Mouse (Mus musculus): ENCODE measurements around the gene Gm20388.

Gm20388 gene

DNA sequence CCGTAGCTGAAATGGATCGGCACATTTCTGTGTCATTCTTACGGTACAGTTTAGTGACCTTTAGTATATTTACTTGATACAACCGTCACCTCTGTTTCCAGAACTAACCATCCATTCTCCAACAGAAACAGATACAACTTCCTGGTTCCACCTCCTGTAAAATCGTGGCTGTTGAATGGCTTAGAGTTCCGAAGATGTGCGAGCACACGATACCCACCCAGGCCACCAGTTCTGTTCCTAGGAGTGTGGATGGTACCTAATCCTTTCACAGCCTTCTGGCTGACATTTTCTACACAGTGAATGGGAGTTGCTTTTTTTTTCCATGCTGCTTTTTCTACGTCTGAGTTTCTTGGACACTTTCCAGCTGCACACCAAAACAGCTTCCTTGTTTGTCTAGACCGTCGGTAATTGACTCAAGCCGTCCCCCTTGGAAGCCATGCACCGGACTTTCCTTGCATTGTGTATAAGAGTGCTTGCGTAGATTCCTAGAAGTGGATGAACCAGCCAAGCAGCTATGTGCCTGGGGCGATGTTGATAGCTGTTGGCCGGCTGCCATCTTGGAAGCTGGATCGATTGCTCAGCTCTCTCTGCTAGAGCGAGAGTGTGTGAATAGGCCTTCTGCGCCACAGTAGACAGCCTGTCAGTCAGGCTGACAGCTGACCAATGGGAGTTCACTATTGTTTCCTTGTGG, 2533.6 kb downstream of the Gm20388 start:
- peak; percentile 84 for DNase-seq

DNA sequence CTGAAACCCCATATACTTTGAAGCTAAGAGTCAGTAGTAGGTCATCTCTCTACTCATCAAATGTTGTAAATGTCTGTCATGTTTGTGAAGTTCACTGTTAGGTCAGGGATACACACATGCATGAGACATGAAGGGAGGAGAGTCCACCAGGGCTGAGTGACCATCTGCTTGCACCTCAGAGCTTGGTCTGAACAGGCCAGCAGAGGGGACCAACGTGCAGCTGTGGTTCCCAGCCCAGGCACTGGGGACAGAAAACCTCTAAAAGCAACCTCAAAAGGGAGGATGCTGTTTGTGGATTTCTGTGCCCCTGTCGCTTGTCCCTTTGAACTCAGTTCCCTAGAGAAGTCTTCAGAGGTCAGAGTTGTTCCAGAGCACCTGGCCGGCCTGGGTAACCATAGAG, 2534.6 kb downstream of the Gm20388 start:
- no peak for DNase-seq

DNA sequence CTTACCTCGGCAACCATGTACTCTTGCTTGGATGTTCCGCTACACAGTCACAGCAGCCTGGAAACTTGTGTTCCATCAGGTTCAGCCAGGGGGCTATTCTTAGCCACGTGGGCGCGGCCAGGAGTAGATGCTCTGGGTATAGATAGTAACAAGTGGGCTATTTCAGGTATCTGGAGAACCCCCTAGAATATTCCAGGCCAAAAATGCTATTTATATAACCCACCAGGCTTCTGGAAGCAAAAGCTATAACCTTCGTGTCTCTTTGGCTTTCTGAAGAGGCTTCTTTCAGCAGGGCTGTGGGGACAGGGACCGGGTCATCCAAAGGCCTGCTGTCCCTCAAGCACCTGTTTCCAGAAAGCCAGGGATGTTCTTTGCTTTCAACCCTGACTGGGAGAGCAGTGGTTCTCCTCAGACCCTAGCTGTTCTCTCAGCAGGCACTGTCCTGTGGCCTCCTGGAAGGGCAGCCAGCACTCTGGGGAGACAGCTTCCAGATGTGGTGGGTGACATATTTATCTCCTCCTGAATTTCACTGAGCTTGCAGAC, 2540.6 kb downstream of the Gm20388 start:
- DNase-seq, result no peak

DNA sequence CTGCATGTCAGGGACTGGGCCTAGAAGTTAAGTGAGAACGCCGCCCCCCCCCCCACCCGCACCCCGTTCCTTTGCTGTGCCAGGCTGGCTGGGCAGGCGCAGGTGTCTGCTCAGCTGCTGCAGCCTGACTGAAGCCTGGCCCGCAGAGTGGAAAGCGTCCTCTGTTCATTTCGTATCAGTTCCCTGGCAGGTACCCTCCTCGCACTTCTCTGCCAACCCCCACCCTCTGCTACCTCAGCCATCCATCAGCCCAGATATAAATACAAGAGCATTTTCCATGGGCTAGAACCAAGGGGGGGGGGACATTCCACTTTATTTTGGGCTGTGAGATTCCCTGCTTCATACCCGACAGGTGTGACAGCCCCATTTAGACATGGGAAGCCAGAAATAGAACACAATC, 2541.5 kb downstream of the Gm20388 start:
- no peak for DNase-seq

DNA sequence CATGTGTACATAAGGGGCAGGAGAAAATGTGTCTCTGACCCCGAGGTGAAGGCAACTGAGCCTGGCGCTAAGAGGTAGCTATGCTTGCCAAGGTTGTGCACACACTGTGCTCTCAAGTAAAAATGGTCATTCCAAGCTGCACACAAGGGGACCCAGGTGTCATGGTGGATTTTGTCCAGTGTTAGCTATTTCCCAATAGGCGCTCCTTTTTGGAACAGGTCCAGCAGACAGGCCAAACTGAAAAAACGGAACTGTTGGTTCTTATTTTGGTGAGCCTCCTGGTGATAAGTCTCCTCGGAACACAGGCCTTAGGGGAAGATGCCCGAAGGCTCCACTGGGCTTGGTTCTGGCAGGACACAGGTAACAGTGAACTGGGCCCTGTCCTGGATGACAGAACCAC, 2543.8 kb downstream of the Gm20388 start:
- DNase-seq, result no peak

DNA sequence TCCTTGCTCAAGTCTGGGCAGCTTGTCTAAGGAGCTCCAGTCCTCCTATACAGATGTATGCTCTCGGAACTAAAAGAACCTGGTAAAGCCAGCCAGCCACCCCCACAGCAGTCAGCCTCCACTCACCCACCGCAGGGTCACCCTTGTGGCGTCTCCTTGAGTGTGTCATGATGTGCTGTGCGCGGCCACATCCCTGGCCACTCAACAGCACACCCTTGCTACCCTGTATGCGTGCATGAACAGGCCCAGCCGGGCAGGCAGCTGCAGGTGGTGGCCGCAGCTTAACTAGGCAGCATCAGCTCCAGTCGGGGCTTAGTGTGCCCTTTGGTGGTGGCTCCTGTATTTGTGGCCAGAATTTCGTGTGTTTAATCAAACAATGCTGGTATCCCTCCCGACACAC, 2546.5 kb downstream of the Gm20388 start:
- DNase-seq, result no peak

DNA sequence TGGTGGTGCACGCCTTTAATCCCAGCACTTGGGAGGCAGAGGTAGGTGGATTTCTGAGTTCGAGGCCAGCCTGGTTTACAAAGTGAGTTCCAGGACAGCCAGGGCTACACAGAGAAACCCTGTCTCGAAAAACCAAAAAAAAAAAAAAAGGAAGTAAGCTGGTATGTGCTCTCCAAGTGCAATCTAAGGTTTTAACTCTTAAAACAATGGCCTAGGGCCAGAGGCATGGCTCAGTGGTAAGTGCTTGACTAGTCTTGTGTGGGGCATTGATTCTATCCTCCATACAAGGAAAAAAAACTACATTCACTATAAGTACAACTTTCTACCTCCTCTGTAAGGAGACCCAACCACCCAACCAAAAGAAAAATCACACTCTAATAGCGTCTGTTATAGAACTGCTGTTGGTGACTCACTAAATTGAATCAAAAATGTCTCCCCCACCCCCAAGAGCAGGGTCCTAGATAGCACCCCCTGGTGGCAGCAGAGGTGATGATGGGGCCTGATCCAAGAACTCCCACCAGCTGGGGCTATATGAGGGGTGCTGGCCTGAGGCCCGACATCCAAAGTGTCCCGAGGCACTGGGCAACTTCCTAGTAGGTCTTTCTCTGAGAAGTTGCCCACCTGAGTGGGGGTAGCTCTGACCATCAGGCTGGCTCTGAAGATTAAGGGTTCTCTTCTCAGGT, 2548.7 kb downstream of the Gm20388 start:
- no peak for DNase-seq

DNA sequence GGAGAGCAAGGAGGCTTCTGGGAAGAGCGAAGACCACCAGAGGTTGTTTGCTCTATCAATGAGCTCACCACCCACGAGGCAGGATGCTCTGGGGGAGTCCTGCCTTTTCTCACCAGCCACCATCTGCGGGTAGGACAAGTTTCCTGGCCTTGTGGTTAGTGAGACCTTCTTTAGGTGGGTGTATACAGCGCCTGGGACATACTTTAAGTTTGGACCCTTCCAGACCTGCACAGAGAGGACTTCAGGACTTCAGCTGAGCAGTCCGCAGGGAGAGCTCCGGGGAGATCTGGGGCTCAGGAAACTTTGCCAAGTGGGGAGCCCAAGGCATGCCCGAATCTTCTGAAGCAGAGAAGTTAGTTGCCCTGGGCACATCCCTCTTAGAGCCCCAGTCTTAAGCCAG, 2549.3 kb downstream of the Gm20388 start:
- DNase-seq, result no peak

DNA sequence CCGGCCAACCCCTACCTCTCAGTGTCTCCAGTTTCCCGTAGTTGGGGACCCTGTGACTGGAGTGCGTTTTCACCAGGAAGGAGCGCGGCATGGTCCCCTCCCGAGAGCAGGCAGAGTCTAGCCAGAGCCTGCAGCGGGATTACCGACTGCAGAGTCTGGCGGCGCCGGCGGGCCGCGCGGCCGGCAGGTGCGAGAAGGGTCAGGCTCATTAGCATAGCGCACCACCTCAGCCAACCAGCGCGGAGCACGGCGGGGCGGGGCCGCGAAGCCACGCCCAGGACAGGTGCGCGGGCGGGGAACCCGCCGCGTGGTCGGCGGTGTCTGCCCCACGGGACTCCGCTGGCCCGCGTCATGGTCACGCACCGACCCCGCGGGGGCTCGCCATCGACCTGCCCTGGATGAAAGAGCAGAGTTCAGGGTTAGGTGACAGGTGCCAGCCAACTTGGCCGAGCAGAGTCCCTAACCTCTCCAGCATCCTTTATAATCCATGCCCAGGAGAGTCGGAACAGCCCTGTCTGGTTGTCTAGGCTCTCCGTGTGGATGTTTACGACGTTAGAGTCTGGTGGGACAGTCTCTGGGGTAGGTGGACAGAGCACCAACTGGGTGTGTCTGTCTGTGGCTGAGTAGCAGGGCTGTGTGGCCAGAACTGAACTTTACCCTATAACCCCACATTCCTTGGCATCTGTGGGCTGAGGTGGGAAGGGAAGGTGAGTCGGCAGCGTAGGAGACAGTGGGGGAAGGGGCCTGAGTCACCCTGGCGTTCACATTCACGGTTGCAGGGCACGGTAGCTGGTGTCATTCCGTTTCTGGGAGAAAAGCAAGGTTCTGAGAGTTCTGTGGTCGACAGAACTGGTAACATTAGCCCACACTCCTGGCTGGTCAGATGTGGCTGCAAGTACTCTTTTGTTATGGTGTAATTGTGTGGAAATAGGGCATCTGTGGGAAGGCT, 2550.2 kb downstream of the Gm20388 start, which contains the start of gene Snai3:
TSS of gene Snai3 (minus strand) at position 210 of the 949 bp plus-strand sequence.
- DNase-seq, result peak; percentile 71

DNA sequence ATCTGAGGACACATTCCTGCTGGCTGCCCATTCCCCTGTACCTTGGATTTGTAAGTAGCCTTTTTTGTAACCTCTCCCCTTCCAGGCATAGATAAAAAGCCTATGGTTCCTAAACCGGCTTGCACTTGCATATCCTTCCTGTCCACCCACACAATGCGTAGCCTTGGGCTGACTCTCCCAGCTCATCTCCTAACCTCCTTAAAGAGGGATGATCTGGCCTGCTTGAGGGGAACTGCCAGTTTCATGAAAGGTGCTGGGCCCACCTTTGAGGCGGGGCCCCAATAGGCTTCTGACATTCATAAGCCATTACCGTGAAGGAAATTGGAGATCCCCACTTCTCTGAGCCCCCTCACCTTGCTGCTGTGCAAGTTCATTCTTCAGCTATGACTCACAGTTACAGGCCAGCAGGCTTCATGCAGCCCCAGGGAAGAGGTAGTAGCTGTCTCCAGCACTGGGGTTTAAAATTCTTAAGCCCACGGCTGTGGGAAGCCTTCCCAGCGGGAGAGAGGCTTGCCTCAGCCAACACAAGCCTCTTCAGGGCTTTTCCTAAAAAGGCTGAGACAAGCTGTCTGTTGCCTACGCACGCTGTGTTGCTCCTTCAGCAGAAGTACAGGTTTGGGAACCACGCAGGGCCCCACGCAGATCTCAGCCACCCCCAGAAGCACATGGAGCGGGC, 2551.0 kb downstream of the Gm20388 start:
- DNase-seq, result no peak

DNA sequence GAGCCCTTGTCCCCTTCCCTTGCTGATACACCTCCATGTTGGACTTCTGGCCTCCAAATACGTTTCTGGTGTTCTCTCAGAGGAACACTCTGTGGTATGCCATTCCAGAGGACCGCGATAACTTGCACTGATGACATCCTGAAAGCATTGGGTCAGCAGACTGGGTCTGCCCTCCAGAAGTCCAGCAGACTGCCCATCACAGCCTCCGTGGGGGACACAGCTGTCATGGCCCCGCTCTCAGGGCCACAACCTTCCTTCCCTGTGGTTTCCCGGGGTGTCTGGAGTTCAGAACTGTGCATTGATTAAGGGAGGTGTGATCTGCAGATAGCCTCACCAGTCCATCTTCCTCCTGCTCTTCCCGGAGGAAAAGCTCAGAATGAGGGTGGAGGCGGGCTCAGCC, 2551.9 kb downstream of the Gm20388 start:
- no peak for DNase-seq

DNA sequence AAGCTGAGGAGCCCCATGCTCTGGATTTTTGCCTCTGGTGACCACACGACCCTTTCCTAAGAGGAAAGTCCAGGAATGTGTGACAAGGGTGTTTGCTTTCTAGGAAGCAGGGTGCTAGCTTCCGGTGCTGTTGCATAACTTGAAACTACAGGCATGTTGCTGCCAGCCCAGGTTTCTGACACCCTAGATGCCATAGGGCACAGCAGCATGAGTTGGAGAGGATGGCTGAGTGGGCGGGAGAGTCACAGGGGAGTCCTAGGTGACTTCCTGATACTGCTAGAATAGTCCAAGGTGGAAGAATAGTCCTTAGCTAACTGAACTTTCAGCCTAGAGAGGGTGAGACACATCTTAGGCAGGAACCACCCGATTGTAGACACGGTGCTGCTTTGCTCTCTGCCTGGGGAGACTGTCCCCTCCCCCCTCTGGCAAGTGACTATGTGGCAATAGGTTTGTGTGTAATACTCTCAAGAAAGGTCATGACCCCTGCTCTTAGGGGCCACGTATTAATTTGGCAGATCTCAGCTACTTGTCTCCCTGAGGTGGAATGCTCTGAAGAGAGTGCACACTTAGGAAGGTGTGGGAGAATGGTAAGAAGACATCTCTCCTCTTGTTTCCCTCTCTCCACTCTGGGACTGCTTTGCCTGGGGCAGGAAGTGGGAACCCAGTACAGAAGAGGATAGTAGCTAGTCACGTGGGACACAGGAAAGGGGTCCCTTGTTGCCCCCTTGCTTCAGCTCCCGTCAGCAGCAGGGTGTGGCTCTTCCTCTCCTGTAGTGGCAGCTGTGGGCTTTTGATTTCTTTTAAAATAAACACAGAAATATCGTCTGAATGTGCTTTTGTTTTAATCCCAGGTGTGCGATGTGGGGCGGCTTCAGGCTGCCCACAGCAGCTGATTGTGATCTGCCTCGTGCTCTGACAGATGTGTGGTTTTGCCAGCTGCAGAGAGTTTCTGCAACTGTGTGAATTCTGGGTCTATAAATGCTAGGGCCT, 2553.3 kb downstream of the Gm20388 start:
- no peak for DNase-seq

DNA sequence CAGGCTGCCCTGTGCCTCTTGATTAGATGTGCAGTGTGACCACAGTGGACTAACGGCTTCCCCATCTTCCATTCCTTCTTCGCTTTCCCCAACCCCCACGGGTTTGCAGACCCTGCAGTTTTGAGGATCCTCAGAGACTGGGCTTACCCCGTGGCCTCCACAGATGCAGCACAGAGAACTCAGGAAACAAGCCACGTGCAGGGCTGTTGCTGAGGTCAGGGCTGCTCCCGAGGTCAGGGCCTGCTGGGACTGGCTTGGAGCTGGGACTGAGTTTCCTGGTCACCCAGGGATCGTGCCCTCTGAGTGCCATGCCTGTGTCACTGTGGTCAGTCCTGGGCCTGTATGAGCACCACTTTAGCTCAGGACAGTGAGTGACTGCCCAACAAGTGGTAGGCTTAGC, 2554.3 kb downstream of the Gm20388 start:
- DNase-seq, result no peak

DNA sequence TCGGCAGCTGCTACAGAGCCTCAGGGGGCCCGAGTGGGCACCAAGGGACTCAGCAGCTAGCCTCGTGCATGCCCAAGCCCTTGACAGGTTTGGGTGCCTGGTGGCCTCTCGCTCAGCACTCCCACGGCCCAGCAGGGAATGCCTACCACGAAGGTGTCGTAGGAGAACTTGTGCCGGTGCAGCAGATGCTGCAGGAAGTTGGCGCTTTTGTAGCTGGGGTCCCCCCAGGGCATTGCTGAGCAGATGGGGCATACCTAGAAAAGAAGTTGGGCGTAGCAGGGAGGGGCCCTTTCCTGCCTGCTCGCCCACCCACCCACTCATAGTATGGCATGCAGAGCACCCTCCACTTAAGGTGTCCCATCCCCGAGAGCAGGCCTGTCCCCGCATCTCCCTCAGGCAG, 2557.2 kb downstream of the Gm20388 start:
- DNase-seq, result no peak

DNA sequence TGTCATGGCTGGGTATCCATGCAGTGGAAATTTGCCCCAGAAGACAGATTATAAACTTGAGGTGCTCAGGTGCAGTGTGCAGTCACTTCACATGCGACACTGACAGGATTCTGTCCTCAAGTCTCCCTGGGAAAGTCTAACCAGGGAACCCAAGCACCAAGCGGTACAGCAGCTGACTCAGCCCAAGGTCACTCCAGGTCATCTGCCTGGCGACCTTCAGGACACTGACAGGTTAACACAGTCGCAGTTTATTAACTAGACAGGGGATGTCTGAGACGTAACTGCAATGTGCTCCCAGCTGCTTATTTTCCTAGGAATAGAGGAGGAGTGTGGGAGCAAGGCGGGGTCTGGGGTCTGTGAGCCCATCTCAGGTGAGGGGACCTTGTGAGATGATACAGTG, 2558.8 kb downstream of the Gm20388 start:
- DNase-seq, result no peak

DNA sequence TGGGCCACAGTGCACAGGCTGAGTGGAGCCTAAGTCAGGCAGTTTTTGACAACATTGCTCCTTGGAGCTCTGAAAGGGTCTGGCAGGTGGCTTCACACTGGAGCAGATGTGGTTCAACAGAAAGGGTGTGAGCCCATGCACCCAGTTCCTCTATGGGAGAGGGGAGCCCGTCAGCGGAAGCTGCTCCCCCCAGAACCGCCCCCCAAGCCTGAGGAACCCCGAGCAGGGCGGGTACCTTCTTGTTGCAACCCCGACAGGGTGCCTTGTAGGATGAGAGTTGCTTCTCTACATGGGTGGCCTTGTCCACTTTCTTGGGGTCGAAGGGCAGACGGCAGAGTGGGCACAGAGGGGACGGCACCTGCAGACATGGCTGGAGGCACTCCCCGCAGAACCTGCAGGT, 2559.3 kb downstream of the Gm20388 start:
- no peak for DNase-seq

DNA sequence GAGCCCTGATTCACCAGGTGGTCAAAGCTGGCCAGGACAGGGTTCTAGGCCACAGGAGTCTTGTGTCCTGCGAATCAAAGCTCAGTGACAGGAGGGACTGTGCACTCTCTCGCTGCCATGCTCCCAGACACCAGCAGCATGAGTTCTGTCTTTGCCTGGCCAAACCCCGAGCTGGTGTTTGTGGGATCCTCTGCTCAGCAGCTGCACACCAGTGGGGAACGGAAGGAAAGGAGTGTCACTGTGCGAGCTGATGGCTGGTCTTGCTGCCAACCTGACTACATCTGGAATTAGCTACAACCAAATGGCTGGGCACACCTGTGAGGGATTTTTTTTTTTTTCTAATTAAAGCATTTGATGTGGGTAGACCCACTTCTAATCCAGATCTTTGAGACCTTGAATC, 2560.1 kb downstream of the Gm20388 start:
- no peak for DNase-seq

DNA sequence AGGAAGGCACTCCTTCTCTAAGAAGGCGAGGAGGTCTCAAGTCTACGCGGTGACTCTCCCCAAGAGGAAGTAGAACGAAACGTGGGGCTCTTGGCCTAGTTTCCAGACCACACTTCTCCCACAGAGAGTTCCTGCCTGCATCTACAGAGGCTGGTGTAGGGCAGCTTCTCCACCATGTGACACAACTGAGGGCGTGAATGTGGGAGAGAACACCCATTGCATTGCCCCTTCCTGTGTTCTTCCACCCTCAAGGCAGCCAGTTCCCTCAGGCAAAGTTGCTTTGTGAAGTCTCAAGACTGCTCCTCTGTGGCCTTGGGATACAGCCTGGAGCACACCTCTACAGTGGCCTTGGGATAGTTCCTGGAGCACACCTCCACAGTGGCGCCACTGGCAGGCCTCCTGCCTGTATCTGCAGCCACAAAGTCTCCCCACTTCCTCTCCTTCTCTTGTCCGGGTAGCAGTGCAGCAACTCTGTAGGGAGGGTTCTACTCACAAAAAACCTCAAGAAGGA, 2563.3 kb downstream of the Gm20388 start:
- no peak for DNase-seq

DNA sequence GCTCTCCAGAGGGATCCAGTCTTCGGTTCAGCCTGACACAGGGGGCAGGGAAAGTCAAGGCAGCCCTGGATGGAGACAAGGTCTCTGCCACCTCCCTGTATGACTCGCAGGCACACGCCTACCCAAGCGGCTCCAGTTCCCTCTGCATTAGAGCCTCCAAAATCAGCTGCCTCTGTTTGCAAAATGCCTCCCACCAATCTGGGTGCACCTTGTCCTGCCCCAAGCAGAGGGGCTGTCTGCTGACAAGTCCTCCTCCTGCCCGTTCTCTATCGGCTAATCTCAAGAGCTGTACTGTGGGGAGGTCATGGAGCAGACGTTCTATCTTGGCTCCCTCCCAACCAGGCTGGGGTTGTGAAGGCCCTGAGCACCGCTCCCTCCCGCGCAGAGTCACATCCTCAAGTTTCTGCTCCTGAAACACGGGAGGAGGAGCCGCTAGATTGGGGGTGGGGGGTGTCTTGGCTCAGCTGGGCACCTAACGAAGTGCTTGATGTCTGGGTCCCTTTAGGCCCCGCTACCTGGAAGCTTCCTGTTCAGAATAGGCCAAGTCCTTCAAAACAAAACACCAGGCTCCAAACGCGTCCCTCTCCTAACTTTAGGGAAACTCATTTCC, 2564.4 kb downstream of the Gm20388 start:
- DNase-seq, result peak; percentile 63

DNA sequence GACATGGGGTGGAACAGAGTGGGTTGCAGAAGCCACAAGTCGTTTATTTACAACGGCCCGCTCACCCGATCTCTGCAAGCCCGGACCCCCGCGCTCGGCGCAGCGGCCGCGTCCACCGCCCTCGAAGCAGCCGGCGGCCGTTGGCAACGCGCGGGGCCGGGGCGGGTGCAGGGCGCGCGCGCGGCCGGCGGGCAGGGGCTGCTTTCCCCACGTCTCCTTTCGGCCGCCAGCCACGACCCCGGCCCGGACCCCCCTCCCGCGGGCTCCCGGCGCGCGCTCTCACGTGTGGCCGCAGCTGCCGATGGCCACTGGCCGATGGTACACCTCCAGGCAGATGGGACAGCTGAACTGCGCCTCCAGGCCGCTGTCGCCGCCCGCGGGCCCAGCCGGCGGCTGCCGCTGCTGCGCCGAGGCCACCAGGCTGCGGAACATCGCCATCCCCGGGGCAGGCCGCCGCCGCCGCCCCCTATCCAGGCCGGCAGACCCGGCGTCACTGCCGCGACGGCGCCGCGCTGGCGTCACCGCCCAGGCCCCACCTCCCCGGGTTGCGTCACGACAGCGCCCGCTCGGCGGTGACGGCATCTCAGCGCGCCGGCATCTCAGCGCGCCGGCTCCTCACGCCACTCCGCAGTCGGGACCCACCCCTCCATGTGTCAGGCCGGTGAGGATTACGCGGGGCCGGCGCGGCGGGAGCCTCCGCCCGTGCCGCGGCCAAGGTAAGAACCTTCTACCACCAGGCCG, 2565.1 kb downstream of the Gm20388 start, which contains the start of the genes Rnf166 and Ctu2:
TSS of gene Rnf166 (minus strand) at position 485 of the 741 bp plus-strand sequence.
TSS of gene Ctu2 (plus strand) at position 564 of the 741 bp plus-strand sequence.
- DNase-seq, result peak; percentile 85
